Mouse (Mus musculus): ENCODE data around the gene Zfp335. TPM values are rescaled to one million over a fixed set of nuclear protein-coding genes. Genes with fewer than 3 reads are reported as not detected.
A peak's percentile ranks its signal among the peaks of the same experiment; 100 is the strongest.

Zfp335 gene
- 33.2 and 34.9 TPM in 2 replicates for polyA plus RNA-seq (2012; rRNA removed)

GRCm38 (mm10) chr2:164911086-164912048 is at the start of gene Zfp335:
Gene Zfp335, minus strand, starts transcription at chr2:164911757.
- TF ChIP-seq POLR2A (IDR thresholded peaks at IDR 0.05; ENCODE audit: borderline replicate concordance, extremely low read depth, low read depth, low read length) (peak; percentile 70; the same call in 1 of the 2 replicates), CTCF (IDR thresholded peaks at IDR 0.05; ENCODE audit: insufficient read depth, low read length) (no peak)
- Histone ChIP-seq H3K4me3 (replicated peaks; ENCODE audit: extremely low read depth, low read depth, low read length) (peak within 1 kb of the TSS; percentile 74), H3K4me1 (ENCODE audit: control insufficient read depth, insufficient read depth, low read length) (peaks cover 13% of the 10 kb centered on the region)
- under 1% methylated on average over 90 of the region's 91 CpGs for WGBS
- DNase-seq, result peak; percentile 96

GRCm38 (mm10) chr2:164960716-164961441 is 49.3 kb upstream of the Zfp335 start, which contains the start of gene Slc12a5:
Gene Slc12a5, plus strand, starts transcription at chr2:164960802.
- H3K4me1 ChIP-seq (ENCODE audit: control insufficient read depth, insufficient read depth, low read length), result no peaks in the 10 kb centered on the region
- peak within 1 kb of the TSS; percentile 59 for H3K4me3 ChIP-seq (replicated peaks; ENCODE audit: extremely low read depth, low read depth, low read length)
- TF ChIP-seq POLR2A (IDR thresholded peaks at IDR 0.05; ENCODE audit: borderline replicate concordance, extremely low read depth, low read depth, low read length) (no peak), CTCF (IDR thresholded peaks at IDR 0.05; ENCODE audit: insufficient read depth, low read length) (no peak)
- peak; percentile 37 for DNase-seq
- WGBS, result 3% methylated on average over 50 of the region's 54 CpGs

- no peaks in the 10 kb centered on the region for H3K4me1 ChIP-seq (ENCODE audit: control insufficient read depth, insufficient read depth, low read length)
- DNase-seq, result no peak
- no peak for TF ChIP-seq CTCF (IDR thresholded peaks at IDR 0.05; ENCODE audit: insufficient read depth, low read length)
- TF ChIP-seq POLR2A (IDR thresholded peaks at IDR 0.05; ENCODE audit: borderline replicate concordance, extremely low read depth, low read depth, low read length), result no peak
- 59% methylated on average over 9 of the region's 9 CpGs for WGBS
- H3K4me3 ChIP-seq (replicated peaks; ENCODE audit: extremely low read depth, low read depth, low read length), result no peak overlapping the region
Observed at GRCm38 (mm10) chr2:164957548-164958315, 46.2 kb upstream of the Zfp335 start.

- no peak for TF ChIP-seq POLR2A (IDR thresholded peaks at IDR 0.05; ENCODE audit: borderline replicate concordance, extremely low read depth, low read depth, low read length)
- TF ChIP-seq CTCF (IDR thresholded peaks at IDR 0.05; ENCODE audit: insufficient read depth, low read length), result no peak
- Histone ChIP-seq H3K4me1 (ENCODE audit: control insufficient read depth, insufficient read depth, low read length) (no peaks in the 10 kb centered on the region), H3K4me3 (replicated peaks; ENCODE audit: extremely low read depth, low read depth, low read length) (no peak overlapping the region)
- no peak for DNase-seq
- WGBS, result 65% methylated on average over 5 of the region's 5 CpGs
Observed at GRCm38 (mm10) chr2:164956195-164956594, 44.6 kb upstream of the Zfp335 start.

GRCm38 (mm10) chr2:164955725-164956124 is 44.2 kb upstream of the Zfp335 start:
- Histone ChIP-seq H3K4me3 (replicated peaks; ENCODE audit: extremely low read depth, low read depth, low read length) (no peak overlapping the region), H3K4me1 (ENCODE audit: control insufficient read depth, insufficient read depth, low read length) (no peaks in the 10 kb centered on the region)
- TF ChIP-seq CTCF (IDR thresholded peaks at IDR 0.05; ENCODE audit: insufficient read depth, low read length) (no peak), POLR2A (IDR thresholded peaks at IDR 0.05; ENCODE audit: borderline replicate concordance, extremely low read depth, low read depth, low read length) (no peak)
- 66% methylated on average over 4 of the region's 4 CpGs for WGBS
- no peak for DNase-seq

GRCm38 (mm10) chr2:164953224-164953623 is 41.7 kb upstream of the Zfp335 start:
- 1% methylated on average over 21 of the region's 21 CpGs for WGBS
- no peak for TF ChIP-seq POLR2A (IDR thresholded peaks at IDR 0.05; ENCODE audit: borderline replicate concordance, extremely low read depth, low read depth, low read length)
- peak; percentile 70 for TF ChIP-seq CTCF (IDR thresholded peaks at IDR 0.05; ENCODE audit: insufficient read depth, low read length)
- DNase-seq, result peak; percentile 77
- H3K4me1 ChIP-seq (ENCODE audit: control insufficient read depth, insufficient read depth, low read length), result no peaks in the 10 kb centered on the region
- H3K4me3 ChIP-seq (replicated peaks; ENCODE audit: extremely low read depth, low read depth, low read length), result no peak overlapping the region

GRCm38 (mm10) chr2:164952448-164952847 is 40.9 kb upstream of the Zfp335 start:
- no peak for DNase-seq
- Histone ChIP-seq H3K4me3 (replicated peaks; ENCODE audit: extremely low read depth, low read depth, low read length) (no peak overlapping the region), H3K4me1 (ENCODE audit: control insufficient read depth, insufficient read depth, low read length) (no peaks in the 10 kb centered on the region)
- TF ChIP-seq POLR2A (IDR thresholded peaks at IDR 0.05; ENCODE audit: borderline replicate concordance, extremely low read depth, low read depth, low read length), result no peak
- no peak for TF ChIP-seq CTCF (IDR thresholded peaks at IDR 0.05; ENCODE audit: insufficient read depth, low read length)
- 35% methylated on average over 13 of the region's 13 CpGs for WGBS

- TF ChIP-seq CTCF (IDR thresholded peaks at IDR 0.05; ENCODE audit: insufficient read depth, low read length) (no peak), POLR2A (IDR thresholded peaks at IDR 0.05; ENCODE audit: borderline replicate concordance, extremely low read depth, low read depth, low read length) (no peak)
Observed at GRCm38 (mm10) chr2:164951745-164952144, 40.2 kb upstream of the Zfp335 start.

GRCm38 (mm10) chr2:164950501-164950900 is 38.9 kb upstream of the Zfp335 start:
- Histone ChIP-seq H3K4me3 (replicated peaks; ENCODE audit: extremely low read depth, low read depth, low read length) (no peak overlapping the region), H3K4me1 (ENCODE audit: control insufficient read depth, insufficient read depth, low read length) (no peaks in the 10 kb centered on the region)
- TF ChIP-seq POLR2A (IDR thresholded peaks at IDR 0.05; ENCODE audit: borderline replicate concordance, extremely low read depth, low read depth, low read length) (no peak), CTCF (IDR thresholded peaks at IDR 0.05; ENCODE audit: insufficient read depth, low read length) (0 out of 2 replicates have a peak, but pooled peaks have one; percentile 25)
- DNase-seq, result no peak
- 23% methylated on average over 13 of the region's 13 CpGs for WGBS

More at GRCm38 (mm10) chr2:164951745-164952144, 40.2 kb upstream of the Zfp335 start:
- no peaks in the 10 kb centered on the region for H3K4me1 ChIP-seq (ENCODE audit: control insufficient read depth, insufficient read depth, low read length)
- WGBS, result 76% methylated on average over 4 of the region's 4 CpGs
- H3K4me3 ChIP-seq (replicated peaks; ENCODE audit: extremely low read depth, low read depth, low read length), result no peak overlapping the region
- DNase-seq, result no peak
